ENCODE assay signal across 21 mouse cellular contexts in the genomic region with DNA sequence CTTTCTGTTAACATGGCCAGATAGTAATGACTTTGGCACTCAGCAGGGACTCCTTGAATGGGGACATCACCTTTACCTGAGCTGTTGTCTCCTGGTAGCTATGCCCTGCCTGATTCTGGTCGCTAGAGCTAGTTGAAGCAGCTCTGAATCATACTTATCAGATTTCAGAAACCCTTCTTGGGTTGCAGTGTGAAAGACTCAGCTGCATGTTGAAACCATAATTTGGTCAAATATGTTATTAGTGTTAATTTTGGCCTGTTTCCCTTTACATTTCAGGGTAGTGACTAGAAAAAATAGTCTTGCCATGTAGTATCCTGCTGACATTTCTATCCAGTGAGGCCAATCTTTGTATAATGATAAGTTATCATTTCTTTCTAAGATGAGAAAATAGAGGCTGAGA. TPM values are rescaled to one million over a fixed set of nuclear protein-coding genes. Genes with fewer than 3 reads are reported as not detected.
DNase-seq lines count a peak whose midpoint lies in the region; ATAC-seq and TF ChIP-seq lines count a peak whose summit lies in the region.
"Had no signal": no experiment of that assay in that cellular context is flagged by ENCODE, and none has a peak within 500 bp of the region (broad histone marks: within the 10 kb centered on the region; RNA-seq: fewer than 3 reads in every experiment).

No protein-coding gene starts in this region.

- no peak for DNase-seq in heart, embryonic 10.5 days (ENCODE audit: low spot score)
- DNase-seq in heart, postnatal 4 days = no peak
- no peak for DNase-seq in heart, postnatal 10 days
- peak; percentile 49 for DNase-seq in 3T3-L1 (ENCODE audit: low read depth, low spot score)
- no peak for DNase-seq in spleen, postnatal 10 days (ENCODE audit: low spot score in 2 of 2)
- DNase-seq in right cerebral cortex, postnatal 36 days (ENCODE audit: low spot score in 2 of 2) = no peak
- DNase-seq: B cell, adult 2 months; kidney, adult 9 months; layer of hippocampus, postnatal 36 days; lung, postnatal 10 days; right cerebral cortex, adult 18-20 months had no signal

- H3K9me3 ChIP-seq in heart, embryonic 10.5 days = no peaks in the 10 kb centered on the region
- no peaks in the 10 kb centered on the region for H3K9me3 ChIP-seq in heart, embryonic 15.5 days (replicated peaks)
- H3K9me3 ChIP-seq: forebrain, embryonic 13.5 days; liver, embryonic 12.5 days; midbrain, embryonic 13.5 days; neural tube, embryonic 12.5 days; stomach, embryonic 15.5 days had no signal

- TF ChIP-seq CTCF in embryonic fibroblast, embryonic 13.5 days (IDR thresholded peaks at IDR 0.05; ENCODE audit: borderline replicate concordance, insufficient read depth, low read length) = no peak

- H3K4me1 ChIP-seq in heart, embryonic 10.5 days = peaks cover 43% of the 10 kb centered on the region
- peaks cover 57% of the 10 kb centered on the region for H3K4me1 ChIP-seq in heart, embryonic 15.5 days (replicated peaks)
- H3K4me1 ChIP-seq in embryonic fibroblast, embryonic 13.5 days (ENCODE audit: control insufficient read depth, insufficient read depth, low read length) = peaks cover 33% of the 10 kb centered on the region
- H3K4me1 ChIP-seq: neural tube, embryonic 12.5 days had no signal

- no peaks in the 10 kb centered on the region for H3K36me3 ChIP-seq in heart, embryonic 10.5 days
- H3K36me3 ChIP-seq in heart, embryonic 15.5 days = no peaks in the 10 kb centered on the region
- H3K36me3 ChIP-seq: liver, embryonic 12.5 days; midbrain, embryonic 13.5 days; neural tube, embryonic 12.5 days; stomach, embryonic 15.5 days had no signal

- intact Hi-C loops in heart, postnatal 10 days (cut with DNase I) = no loop called here

- H3K4me2 ChIP-seq in heart, embryonic 15.5 days = no peak overlapping the region
- H3K4me2 ChIP-seq: forebrain, embryonic 13.5 days; hindbrain, embryonic 14.5 days; liver, embryonic 12.5 days; midbrain, embryonic 13.5 days; neural tube, embryonic 12.5 days; stomach, embryonic 15.5 days had no signal

- H3K9ac ChIP-seq in heart, embryonic 15.5 days = no peak overlapping the region
- H3K9ac ChIP-seq: forebrain, embryonic 13.5 days; hindbrain, embryonic 14.5 days; liver, embryonic 12.5 days; liver, postnatal 0 days; midbrain, embryonic 13.5 days; neural tube, embryonic 12.5 days; stomach, embryonic 15.5 days had no signal

- WGBS in heart, embryonic 10.5 days = 54% methylated on average over 1 of the region's 1 CpGs
- WGBS in heart, embryonic 15.5 days = 38% methylated on average over 1 of the region's 1 CpGs

- H3K27me3 ChIP-seq in heart, embryonic 10.5 days (ENCODE audit: insufficient read depth, poor library complexity, severe bottlenecking) = no peaks in the 10 kb centered on the region
- H3K27me3 ChIP-seq in heart, embryonic 15.5 days = no peaks in the 10 kb centered on the region
- H3K27me3 ChIP-seq: forebrain, embryonic 13.5 days; liver, embryonic 12.5 days; midbrain, embryonic 13.5 days; neural tube, embryonic 12.5 days; stomach, embryonic 15.5 days had no signal

- TF ChIP-seq POLR2A in embryonic fibroblast, embryonic 13.5 days (IDR thresholded peaks at IDR 0.05; ENCODE audit: low read depth, low read length) = no peak

- no peak for ATAC-seq in heart, embryonic 15.5 days (replicated peaks; ENCODE audit: insufficient number of reproducible peaks, insufficient read depth, low FRiP score, low read depth)
- ATAC-seq: activated CD4-positive, CD25-positive, alpha-beta regulatory T cell, adult 4 months; forebrain, embryonic 13.5 days; liver, embryonic 12.5 days; midbrain, embryonic 13.5 days had no signal

- H3K4me3 ChIP-seq in heart, embryonic 10.5 days = no peak overlapping the region
- no peak overlapping the region for H3K4me3 ChIP-seq in heart, embryonic 15.5 days
- no peak overlapping the region for H3K4me3 ChIP-seq in embryonic fibroblast, embryonic 13.5 days (ENCODE audit: insufficient read depth, low read length)
- H3K4me3 ChIP-seq: forebrain, embryonic 13.5 days; liver, embryonic 12.5 days; midbrain, embryonic 13.5 days; neural tube, embryonic 12.5 days; stomach, embryonic 15.5 days had no signal

- H3K27ac ChIP-seq in heart, embryonic 10.5 days = 0 out of 2 replicates have a peak overlapping the region, but pooled peaks have one; percentile 80
- H3K27ac ChIP-seq in heart, embryonic 15.5 days = peak overlapping the region; percentile 75
- H3K27ac ChIP-seq in embryonic fibroblast, embryonic 13.5 days (ENCODE audit: insufficient read depth, low read length) = peak overlapping the region; percentile 65
- H3K27ac ChIP-seq: forebrain, embryonic 13.5 days; hindbrain, embryonic 14.5 days; liver, embryonic 12.5 days; midbrain, embryonic 13.5 days; neural tube, embryonic 12.5 days; stomach, embryonic 15.5 days had no signal

RNA-seq across cellular contexts. Expression of gene 1700056E22Rik, which starts 17.2 kb away (rescaled TPM):
- 1.1 and 1.3 TPM in 2 replicates for polyA plus RNA-seq in heart, embryonic 10.5 days (2016; fragmentation: Nextera tagmentation; extraction: Ambion mirVana)
- total RNA-seq in heart, postnatal 4 days (2021) = 1 to 10 TPM; 1.8 to 2.6 TPM
- polyA plus RNA-seq in heart, embryonic 15.5 days (2015; fragmentation: Nextera tagmentation; extraction: Ambion mirVana) = 1.7 and 2.1 TPM in 2 replicates
- total RNA-seq in heart, postnatal 10 days (2021) = 1 to 10 TPM; 1.1 to 2.0 TPM
- polyA plus RNA-seq in embryonic fibroblast, embryonic 13.5 days (2011; ENCODE audit: insufficient read length, low read depth, missing spikeins) = 0.54 and 0.68 TPM in 2 replicates
- total RNA-seq: layer of hippocampus, postnatal 36 days had no signal

RNA-seq across cellular contexts. Expression of gene Dusp10, which starts 38.2 kb away (rescaled TPM):
- polyA plus RNA-seq in heart, embryonic 10.5 days (2016; fragmentation: Nextera tagmentation; extraction: Ambion mirVana) = 8.5 and 12.3 TPM in 2 replicates
- total RNA-seq in heart, postnatal 4 days (2021) = 10 to 100 TPM; 11.3 to 13.8 TPM
- 10.5 and 14.0 TPM in 2 replicates for polyA plus RNA-seq in heart, embryonic 15.5 days (2015; fragmentation: Nextera tagmentation; extraction: Ambion mirVana)
- 10 to 100 TPM; 11.1 to 12.9 TPM for total RNA-seq in heart, postnatal 10 days (2021)
- 6.2 and 6.9 TPM in 2 replicates for polyA plus RNA-seq in embryonic fibroblast, embryonic 13.5 days (2011; ENCODE audit: insufficient read length, low read depth, missing spikeins)
